Mouse (Mus musculus) intestine, embryonic 14.5 days (tissue): ENCODE data around the gene Creb3l2. TPM values are rescaled to one million over a fixed set of nuclear protein-coding genes. Genes with fewer than 3 reads are reported as not detected.
A peak's percentile ranks its signal among the peaks of the same experiment; 100 is the strongest.

Source experiments
- ATAC-seq: fragments of 200-750 bp; cut with Nextera tagmentation; replicated peaks from 2 replicates; pipeline ENCODE4 v1.8.0; 2017; ENCODE audit warnings: low read depth, moderate number of reproducible peaks, moderate TSS enrichment, moderate library complexity; ENCODE audit not compliant: low FRiP score, low TSS enrichment
- DNase-seq: peaks from one replicate; pipeline ENCODE4 v3.0.0-alpha.2; 2018; ENCODE audit warnings: low spot score
- H3K27ac ChIP-seq: fragments of 300-500 bp; sonication (generic); 2 replicates; pipeline ENCODE4 v1.5.1; 2014; ENCODE audit warnings: low read depth, mild to moderate bottlenecking, control low read depth
- H3K27me3 ChIP-seq: fragments of 300-500 bp; sonication (generic); replicated peaks from 2 replicates; pipeline ENCODE4 v1.6.1; 2014; ENCODE audit warnings: low read length, control low read depth; ENCODE audit not compliant: control insufficient read depth, insufficient read depth
- H3K36me3 ChIP-seq: fragments of 300-500 bp; sonication (generic); 2 replicates; pipeline ENCODE4 v1.6.1; 2014; ENCODE audit warnings: low read length, control low read depth; ENCODE audit not compliant: control insufficient read depth, insufficient read depth
- H3K4me1 ChIP-seq: fragments of 300-500 bp; sonication (generic); replicated peaks from 2 replicates; pipeline ENCODE4 v1.6.1; 2014; ENCODE audit warnings: low read length, control low read depth, mixed read lengths; ENCODE audit not compliant: control insufficient read depth, insufficient read depth
- H3K4me2 ChIP-seq: fragments of 300-500 bp; sonication (generic); 2 replicates; pipeline ENCODE4 v1.6.1; 2014; ENCODE audit warnings: low read length
- H3K4me3 ChIP-seq: fragments of 300-500 bp; sonication (generic); 2 replicates; pipeline ENCODE4 v1.5.1; 2014; ENCODE audit warnings: low read depth, low read length, control low read depth, mixed read lengths
- H3K9ac ChIP-seq: fragments of 300-500 bp; sonication (generic); 2 replicates; pipeline ENCODE4 v1.6.1; 2014; ENCODE audit warnings: mild to moderate bottlenecking, low read length
- H3K9me3 ChIP-seq: fragments of 300-500 bp; sonication (generic); 2 replicates; pipeline ENCODE4 v1.6.1; 2016; ENCODE audit warnings: low read length, control low read depth; ENCODE audit not compliant: control insufficient read depth
- WGBS: fragments of 180-500 bp; shearing (Covaris S2); extraction: QIAGEN DNeasy Blood & Tissue Kit; methylation state at CpG from one replicate; pipeline ENCODE4 v1.1.7; 2014; 5-methylcytosine and 5-hydroxymethylcytosine counted together
- polyA plus RNA-seq: library from polyadenylated mRNA; unstranded; fragments of >200 nt; fragmentation: Nextera tagmentation; extraction: Ambion mirVana; gene quantifications from 2 replicates; pipeline ENCODE4 v1.2.1, GENCODE M21; 2014

Creb3l2 gene
- polyA plus RNA-seq, 1 experiment from 2014 or later = 22.9 TPM

DNA sequence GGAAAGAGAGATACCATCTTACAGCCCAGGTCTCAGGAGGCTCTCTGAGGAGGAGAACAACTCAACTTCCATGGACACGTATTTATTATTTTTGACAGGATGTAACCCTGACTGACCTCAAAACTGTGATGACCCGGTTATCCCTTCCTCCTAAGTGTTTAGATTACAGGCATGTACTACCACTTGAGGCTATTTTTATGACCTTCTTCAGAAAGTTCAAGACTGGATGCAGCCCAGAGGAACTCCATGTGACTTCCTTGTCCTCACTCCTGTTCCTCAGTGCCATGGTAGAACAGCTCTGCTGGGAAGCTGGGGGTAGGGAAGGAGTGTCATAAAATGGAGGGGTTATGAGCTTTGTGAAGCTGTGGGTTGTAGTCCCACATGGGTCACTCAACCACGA is 16.1 kb downstream of the Creb3l2 start:
- H3K9me3 ChIP-seq = no peaks in the 10 kb centered on the region
- no peak overlapping the region for H3K9ac ChIP-seq
- no peak overlapping the region for H3K4me2 ChIP-seq
- DNase-seq = no peak
- H3K36me3 ChIP-seq = peaks cover 10% of the 10 kb centered on the region; the same call in 1 of the 2 replicates
- H3K27me3 ChIP-seq = no peaks in the 10 kb centered on the region
- H3K27ac ChIP-seq = no peak overlapping the region
- H3K4me1 ChIP-seq = peaks cover 38% of the 10 kb centered on the region
- no peak for ATAC-seq
- H3K4me3 ChIP-seq = no peak overlapping the region
- 55% methylated on average over 3 of the region's 3 CpGs for WGBS

GRCm38 (mm10) chr6:37425075-37425474 is 16.9 kb downstream of the Creb3l2 start:
- Histone ChIP-seq H3K27ac (no peak overlapping the region), H3K27me3 (no peaks in the 10 kb centered on the region), H3K4me2 (no peak overlapping the region), H3K36me3 (peaks cover 10% of the 10 kb centered on the region; the same call in 1 of the 2 replicates), H3K4me3 (no peak overlapping the region), H3K9ac (no peak overlapping the region), H3K9me3 (no peaks in the 10 kb centered on the region), H3K4me1 (peaks cover 34% of the 10 kb centered on the region)
- DNase-seq (no peak), ATAC-seq (no peak)
- 83% methylated on average over 3 of the region's 3 CpGs for WGBS

- no peak overlapping the region for H3K4me2 ChIP-seq
- H3K9me3 ChIP-seq = no peaks in the 10 kb centered on the region
- no peak for ATAC-seq
- no peak overlapping the region for H3K4me3 ChIP-seq
- H3K36me3 ChIP-seq = peaks cover 10% of the 10 kb centered on the region; the same call in 1 of the 2 replicates
- no peak for DNase-seq
- peak overlapping the region; percentile 36; the same call in 1 of the 2 replicates for H3K27ac ChIP-seq
- WGBS = 42% methylated on average over 7 of the region's 7 CpGs
- H3K4me1 ChIP-seq = peaks cover 33% of the 10 kb centered on the region
- no peak overlapping the region for H3K9ac ChIP-seq
- no peaks in the 10 kb centered on the region for H3K27me3 ChIP-seq
These were observed 17.6 kb downstream of the Creb3l2 start for GRCm38 (mm10) chr6:37424374-37424773.

GRCm38 (mm10) chr6:37423386-37423785 is 18.6 kb downstream of the Creb3l2 start:
- Histone ChIP-seq H3K4me2 (no peak overlapping the region), H3K9ac (no peak overlapping the region), H3K36me3 (peaks cover 10% of the 10 kb centered on the region; the same call in 1 of the 2 replicates), H3K27ac (no peak overlapping the region), H3K4me3 (no peak overlapping the region), H3K27me3 (no peaks in the 10 kb centered on the region), H3K9me3 (no peaks in the 10 kb centered on the region), H3K4me1 (peaks cover 42% of the 10 kb centered on the region)
- ATAC-seq = no peak
- DNase-seq = no peak
- 70% methylated on average over 1 of the region's 1 CpGs for WGBS

- no peak overlapping the region for H3K4me2 ChIP-seq
- no peak for ATAC-seq
- no peak overlapping the region for H3K27ac ChIP-seq
These were observed 20.8 kb downstream of the Creb3l2 start for GRCm38 (mm10) chr6:37421124-37421523.

GRCm38 (mm10) chr6:37419445-37419941 is 22.5 kb downstream of the Creb3l2 start:
- Histone ChIP-seq H3K27me3 (no peaks in the 10 kb centered on the region), H3K4me3 (no peak overlapping the region), H3K4me2 (peak overlapping the region; percentile 16), H3K4me1 (peaks cover 50% of the 10 kb centered on the region), H3K27ac (peak overlapping the region; percentile 90), H3K9ac (no peak overlapping the region), H3K36me3 (0 out of 2 replicates have a peak, but pooled peaks cover under 1% of the 10 kb centered on the region), H3K9me3 (no peaks in the 10 kb centered on the region)
- ATAC-seq = no peak
- DNase-seq = no peak
- WGBS = 46% methylated on average over 17 of the region's 17 CpGs

More at GRCm38 (mm10) chr6:37421124-37421523, 20.8 kb downstream of the Creb3l2 start:
- DNase-seq = no peak
- Histone ChIP-seq H3K36me3 (peaks cover 1% of the 10 kb centered on the region; the same call in 1 of the 2 replicates), H3K9ac (no peak overlapping the region), H3K4me1 (peaks cover 41% of the 10 kb centered on the region), H3K9me3 (no peaks in the 10 kb centered on the region), H3K27me3 (no peaks in the 10 kb centered on the region), H3K4me3 (no peak overlapping the region)
- WGBS = 76% methylated on average over 6 of the region's 6 CpGs

DNA sequence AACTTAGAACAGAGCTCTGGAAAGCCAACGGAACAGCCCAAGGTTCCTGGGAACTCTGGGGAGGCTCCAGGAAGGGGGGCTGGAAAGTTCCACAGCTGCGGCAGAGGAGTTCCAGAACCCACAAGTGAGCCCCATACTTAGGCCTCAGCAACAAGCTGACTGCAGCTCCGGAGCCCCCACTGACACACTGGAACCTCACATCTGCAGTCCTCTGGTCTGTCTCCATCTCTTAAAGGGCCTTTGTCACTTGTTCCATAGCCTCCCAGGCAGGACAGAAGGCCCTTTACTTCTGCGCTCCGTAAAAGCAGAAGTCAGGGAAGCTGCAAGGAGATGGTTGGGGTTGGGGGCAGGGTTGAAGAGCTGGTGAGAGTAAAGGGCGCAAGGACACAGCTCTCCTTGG is 23.0 kb downstream of the Creb3l2 start:
- Histone ChIP-seq H3K4me1 (peaks cover 47% of the 10 kb centered on the region), H3K4me2 (peak overlapping the region; percentile 26), H3K36me3 (0 out of 2 replicates have a peak, but pooled peaks cover 4% of the 10 kb centered on the region), H3K9me3 (no peaks in the 10 kb centered on the region), H3K4me3 (no peak overlapping the region), H3K27me3 (no peaks in the 10 kb centered on the region), H3K9ac (no peak overlapping the region), H3K27ac (peak overlapping the region; percentile 90)
- WGBS = 40% methylated on average over 6 of the region's 6 CpGs
- DNase-seq (no peak), ATAC-seq (no peak)

DNA sequence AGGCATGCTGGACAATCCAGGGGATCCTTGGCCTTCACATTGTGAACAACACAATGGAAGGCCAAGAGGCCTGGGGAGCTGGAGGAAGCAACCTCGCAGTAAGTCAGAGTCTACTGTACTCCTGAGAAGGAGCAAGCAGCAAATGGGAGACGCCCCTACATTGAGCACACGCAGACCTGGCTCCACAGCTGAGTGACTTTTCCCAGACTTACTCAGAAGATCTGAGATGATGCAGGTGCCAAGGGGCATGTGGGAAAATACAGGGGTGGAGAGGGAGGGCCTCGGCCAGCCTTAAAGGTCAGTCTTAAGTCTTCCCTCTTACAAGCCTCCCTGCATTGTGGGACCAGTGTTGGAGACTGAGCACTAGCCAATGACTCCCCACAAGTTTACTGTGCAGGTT is 25.2 kb downstream of the Creb3l2 start:
- WGBS = 64% methylated on average over 4 of the region's 4 CpGs
- Histone ChIP-seq H3K9ac (no peak overlapping the region), H3K27me3 (no peaks in the 10 kb centered on the region), H3K4me2 (no peak overlapping the region), H3K4me3 (no peak overlapping the region), H3K27ac (no peak overlapping the region), H3K9me3 (no peaks in the 10 kb centered on the region), H3K36me3 (0 out of 2 replicates have a peak, but pooled peaks cover 4% of the 10 kb centered on the region), H3K4me1 (peaks cover 45% of the 10 kb centered on the region)
- ATAC-seq (no peak), DNase-seq (no peak)

DNA sequence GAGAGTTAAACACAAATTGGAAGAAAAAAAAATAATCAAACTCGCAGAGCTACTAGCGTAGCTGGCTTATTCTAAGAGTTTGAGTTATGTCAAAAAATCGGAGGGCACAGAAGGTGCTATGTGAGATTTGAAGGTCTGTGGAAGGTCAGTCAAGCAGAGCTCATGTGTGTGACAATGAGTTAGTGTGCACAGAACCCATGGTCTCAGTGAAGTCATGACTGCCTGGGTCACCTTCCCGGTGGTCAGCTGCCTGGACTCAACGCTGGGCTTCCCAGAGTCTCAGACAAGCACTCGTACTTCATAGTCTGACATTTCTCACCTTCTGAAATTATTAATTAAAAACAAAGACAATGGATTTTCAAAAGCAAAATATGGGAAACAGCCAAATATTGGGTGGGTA is 26.4 kb downstream of the Creb3l2 start:
- Histone ChIP-seq H3K27me3 (no peaks in the 10 kb centered on the region), H3K9ac (no peak overlapping the region), H3K4me2 (no peak overlapping the region), H3K4me1 (peaks cover 45% of the 10 kb centered on the region), H3K27ac (peak overlapping the region; percentile 64), H3K9me3 (no peaks in the 10 kb centered on the region), H3K36me3 (0 out of 2 replicates have a peak, but pooled peaks cover 4% of the 10 kb centered on the region), H3K4me3 (no peak overlapping the region)
- 42% methylated on average over 6 of the region's 6 CpGs for WGBS
- ATAC-seq = no peak
- DNase-seq = no peak
